ENCODE assay signal across 10 mouse cellular contexts in genomic region chr10:125370037-125370610, GRCm38 (mm10). TPM values are rescaled to one million over a fixed set of nuclear protein-coding genes. Genes with fewer than 3 reads are reported as not detected.
DNase-seq lines count a peak whose midpoint lies in the region; ATAC-seq and TF ChIP-seq lines count a peak whose summit lies in the region.
"Had no signal": no experiment of that assay in that cellular context is flagged by ENCODE, and none has a peak within 500 bp of the region (broad histone marks: within the 10 kb centered on the region; RNA-seq: fewer than 3 reads in every experiment).

No protein-coding gene starts in this region.

- H3K4me2 ChIP-seq in kidney, embryonic 15.5 days: no peak overlapping the region

- H3K27ac ChIP-seq in spleen, adult 2 months (ENCODE audit: insufficient read depth, low read length): peak overlapping the region; percentile 65; the same call in 1 of the 2 replicates
- no peak overlapping the region for H3K27ac ChIP-seq in kidney, embryonic 15.5 days

- no peak for TF ChIP-seq CTCF in lung, adult 2 months (IDR thresholded peaks at IDR 0.05; ENCODE audit: insufficient read depth, low read length)
- no peak for TF ChIP-seq CTCF in spleen, adult 2 months (IDR thresholded peaks at IDR 0.05; ENCODE audit: extremely low read depth, insufficient read depth, insufficient read length, insufficient replicate concordance)

- no peaks in the 10 kb centered on the region for H3K9me3 ChIP-seq in kidney, embryonic 15.5 days (replicated peaks)

- TF ChIP-seq POLR2A in lung, adult 2 months (IDR thresholded peaks at IDR 0.05; ENCODE audit: borderline replicate concordance, extremely low read depth, low read depth, low read length): no peak
- no peak for TF ChIP-seq POLR2A in spleen, adult 2 months (IDR thresholded peaks at IDR 0.05; ENCODE audit: low read depth, low read length)

- no peak for ATAC-seq in kidney, embryonic 15.5 days (replicated peaks; ENCODE audit: low FRiP score)

- H3K36me3 ChIP-seq in spleen, adult 2 months (ENCODE audit: control insufficient read depth, insufficient read depth, low read length): no peaks in the 10 kb centered on the region
- no peaks in the 10 kb centered on the region for H3K36me3 ChIP-seq in kidney, embryonic 15.5 days

- H3K4me1 ChIP-seq in lung, adult 2 months (ENCODE audit: control insufficient read depth, insufficient read depth, low read length): no peaks in the 10 kb centered on the region; the same call in none of the 2 replicates
- peaks cover 2% of the 10 kb centered on the region; the same call in 1 of the 2 replicates for H3K4me1 ChIP-seq in spleen, adult 2 months (ENCODE audit: control insufficient read depth, insufficient read depth, insufficient read length)
- H3K4me1 ChIP-seq in kidney, embryonic 15.5 days: no peaks in the 10 kb centered on the region

- WGBS in lung, adult 2 months: 39% methylated on average over 8 of the region's 8 CpGs
- WGBS in spleen, adult 2 months: 16% methylated on average over 8 of the region's 8 CpGs
- 74% methylated on average over 8 of the region's 8 CpGs for WGBS in kidney, embryonic 15.5 days

- H3K4me3 ChIP-seq in lung, adult 2 months (replicated peaks; ENCODE audit: extremely low read depth, low read depth, low read length): peak overlapping the region; percentile 45
- peak overlapping the region; percentile 18 for H3K4me3 ChIP-seq in spleen, adult 2 months (ENCODE audit: extremely low read depth, insufficient read depth, insufficient read length)
- H3K4me3 ChIP-seq in kidney, embryonic 15.5 days (replicated peaks): no peak overlapping the region

- H3K27me3 ChIP-seq in spleen, adult 2 months (ENCODE audit: control insufficient read depth, insufficient read depth, low read length): no peaks in the 10 kb centered on the region
- H3K27me3 ChIP-seq in kidney, embryonic 15.5 days: no peaks in the 10 kb centered on the region

- no peak overlapping the region for H3K9ac ChIP-seq in kidney, embryonic 15.5 days

- peak; percentile 38 for DNase-seq in layer of hippocampus, adult 9-11 months
- DNase-seq in layer of hippocampus, adult 18-20 months (ENCODE audit: low spot score in 2 of 2): no peak
- peak; percentile 47 to 57 for DNase-seq in heart, adult 9 months (ENCODE audit: low spot score in 2 of 2)
- DNase-seq in lung, adult 2 months: no peak
- peak; percentile 34 to 61 for DNase-seq in spleen, adult 2 months (ENCODE audit: low read depth in 1 of 2, low spot score in 2 of 2)
- no peak for DNase-seq in cerebellum, adult 8-10 months
- no peak for DNase-seq in gastrocnemius, adult 18-20 months (ENCODE audit: low spot score)
- DNase-seq: adrenal gland, postnatal 25 days; thymus, postnatal 36 days had no signal

RNA-seq across cellular contexts. Expression of gene Slc16a7, which starts 19.1 kb away (rescaled TPM):
- total RNA-seq in layer of hippocampus, adult 18-20 months (2021): 10 to 100 TPM; 34.8 to 38.2 TPM
- polyA plus RNA-seq in lung, adult 2 months (2012; rRNA removed): 6.0 and 8.7 TPM in 2 replicates
- 2.6 and 3.8 TPM in 2 replicates for polyA plus RNA-seq in spleen, adult 2 months (2012; rRNA removed)
- 7.3 and 9.0 TPM in 2 replicates for polyA plus RNA-seq in kidney, embryonic 15.5 days (2015; fragmentation: Nextera tagmentation; extraction: Ambion mirVana)
- 1 to 10 TPM; 1.3 TPM for total RNA-seq in gastrocnemius, adult 18-20 months (2021)

Comparison
In these comparisons a context has a peak if more than half of its experiments do, and no peak if none do; other contexts are left out.
1. DNase-seq: peak in layer of hippocampus, adult 9-11 months (single experiment), heart, adult 9 months (2 of 2) and spleen, adult 2 months (2 of 2); none in layer of hippocampus, adult 18-20 months (0 of 2), lung, adult 2 months (single experiment), cerebellum, adult 8-10 months (single experiment) and gastrocnemius, adult 18-20 months (single experiment).